Mouse (Mus musculus): ENCODE results near the gene March10.

GRCm38 (mm10) chr11:105388636-105389035 is 67.9 kb downstream of the March10 start:
- no peak for TF ChIP-seq EP300 (optimal IDR thresholded peaks at IDR 0.05)
- TF ChIP-seq CTCF (IDR thresholded peaks at IDR 0.05; ENCODE audit: low read depth) = no peak

All from stomach, postnatal 0 days (tissue).